Mouse (Mus musculus) liver, embryonic 16.5 days (tissue): ENCODE measurements around the gene Stambpl1. TPM values are rescaled to one million over a fixed set of nuclear protein-coding genes. Genes with fewer than 3 reads are reported as not detected.

ENCODE experiments used
- ATAC-seq: fragments of 200-750 bp; cut with Nextera tagmentation; 2 replicates; pipeline ENCODE4 v1.8.0; 2017; ENCODE audit warnings: low read depth, mild to moderate bottlenecking, moderate number of reproducible peaks, moderate library complexity
- H3K27ac ChIP-seq: fragments of 300-500 bp; sonication (generic); 2 replicates; pipeline ENCODE4 v1.5.1; 2014; ENCODE audit warnings: mild to moderate bottlenecking, low read length
- H3K27me3 ChIP-seq: fragments of 300-500 bp; sonication (generic); 2 replicates; pipeline ENCODE4 v1.6.1; 2014; ENCODE audit warnings: low read depth, low read length, mixed read lengths; ENCODE audit not compliant: control insufficient read depth, insufficient read depth
- H3K36me3 ChIP-seq: fragments of 300-500 bp; sonication (generic); 2 replicates; pipeline ENCODE4 v1.6.1; 2014; ENCODE audit warnings: mild to moderate bottlenecking; ENCODE audit not compliant: control insufficient read depth, insufficient read depth
- H3K4me1 ChIP-seq: fragments of 300-500 bp; sonication (generic); 2 replicates; pipeline ENCODE4 v1.6.1; 2014; ENCODE audit warnings: low read depth, low read length, mixed read lengths; ENCODE audit not compliant: control insufficient read depth
- H3K4me2 ChIP-seq: fragments of 300-500 bp; sonication (generic); 2 replicates; pipeline ENCODE4 v1.6.1; 2014; ENCODE audit warnings: low read depth, low read length, mixed read lengths
- H3K4me3 ChIP-seq: fragments of 300-500 bp; sonication (generic); 2 replicates; pipeline ENCODE4 v1.5.1; 2014; ENCODE audit warnings: low read depth, mild to moderate bottlenecking, low read length
- H3K9ac ChIP-seq: fragments of 300-500 bp; sonication (generic); 2 replicates; pipeline ENCODE4 v1.6.1; 2014; ENCODE audit warnings: low read depth, low read length
- H3K9me3 ChIP-seq: fragments of 300-500 bp; sonication (generic); replicated peaks from 2 replicates; pipeline ENCODE4 v1.6.1; 2016; ENCODE audit warnings: low read length; ENCODE audit not compliant: control insufficient read depth
- WGBS: fragments of 180-500 bp; shearing (Covaris S2); extraction: QIAGEN DNeasy Blood & Tissue Kit; methylation state at CpG from one replicate; pipeline ENCODE4 v1.1.7; 2014; ENCODE audit not compliant: insufficient replicate concordance; 5-methylcytosine and 5-hydroxymethylcytosine counted together
- polyA plus RNA-seq: library from polyadenylated mRNA; unstranded; fragments of >200 nt; fragmentation: Nextera tagmentation; extraction: Ambion mirVana; gene quantifications from 2 replicates; pipeline ENCODE4 v1.2.1, GENCODE M21; 2015

Stambpl1 gene
- polyA plus RNA-seq, 1 experiment from 2014 or later, result 6.2 TPM

DNA sequence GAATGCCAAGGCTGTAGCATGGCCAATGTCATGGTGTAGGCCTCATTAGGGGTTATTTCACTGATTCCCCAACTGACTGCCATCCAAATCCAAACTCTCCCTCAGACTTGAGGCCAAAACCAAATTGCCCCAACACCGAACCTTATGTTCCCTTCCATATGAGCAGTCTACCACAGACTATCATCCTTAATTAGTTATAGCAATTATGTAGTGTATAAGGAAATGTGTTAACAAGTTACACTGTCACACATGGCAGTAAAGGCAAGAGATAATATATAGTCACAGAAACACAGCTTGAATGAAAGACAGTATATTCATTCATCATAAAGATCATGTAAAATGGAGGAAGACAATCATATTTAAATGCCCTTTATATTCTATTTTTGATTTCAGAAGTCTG lies 81.0 kb downstream of the Stambpl1 start:
- no peak overlapping the region for H3K4me3 ChIP-seq
- 78% methylated on average over 1 of the region's 1 CpGs for WGBS
- H3K4me2 ChIP-seq, result no peak overlapping the region
- no peaks in the 10 kb centered on the region for H3K36me3 ChIP-seq
- H3K9ac ChIP-seq, result no peak overlapping the region
- H3K9me3 ChIP-seq, result no peaks in the 10 kb centered on the region
- no peak for ATAC-seq
- no peak overlapping the region for H3K27ac ChIP-seq
- no peaks in the 10 kb centered on the region for H3K27me3 ChIP-seq
- H3K4me1 ChIP-seq, result no peaks in the 10 kb centered on the region

DNA sequence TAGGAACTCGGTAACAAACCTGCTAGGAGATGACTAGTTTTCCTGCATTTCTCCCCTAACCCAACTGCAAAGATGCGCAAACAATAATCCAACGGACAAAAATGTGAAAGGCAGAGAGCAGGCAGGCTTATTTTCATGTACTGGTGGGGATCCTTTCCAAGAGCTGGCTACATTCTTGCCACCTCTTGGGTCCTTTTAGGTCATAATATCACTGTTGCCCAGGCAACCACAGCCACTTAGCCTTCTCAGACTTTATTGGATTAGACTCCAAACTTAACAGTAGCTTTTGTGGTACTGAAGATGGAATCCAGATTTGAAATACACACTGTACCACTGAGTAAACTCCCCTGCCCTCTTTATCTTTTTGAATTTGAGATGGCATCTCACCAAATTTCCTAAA lies 86.0 kb downstream of the Stambpl1 start:
- Histone ChIP-seq H3K4me2 (no peak overlapping the region), H3K4me3 (no peak overlapping the region), H3K27me3 (no peaks in the 10 kb centered on the region), H3K36me3 (no peaks in the 10 kb centered on the region), H3K9ac (no peak overlapping the region), H3K27ac (no peak overlapping the region), H3K9me3 (no peaks in the 10 kb centered on the region), H3K4me1 (no peaks in the 10 kb centered on the region)
- WGBS, result 63% methylated on average over 3 of the region's 3 CpGs
- ATAC-seq, result no peak

DNA sequence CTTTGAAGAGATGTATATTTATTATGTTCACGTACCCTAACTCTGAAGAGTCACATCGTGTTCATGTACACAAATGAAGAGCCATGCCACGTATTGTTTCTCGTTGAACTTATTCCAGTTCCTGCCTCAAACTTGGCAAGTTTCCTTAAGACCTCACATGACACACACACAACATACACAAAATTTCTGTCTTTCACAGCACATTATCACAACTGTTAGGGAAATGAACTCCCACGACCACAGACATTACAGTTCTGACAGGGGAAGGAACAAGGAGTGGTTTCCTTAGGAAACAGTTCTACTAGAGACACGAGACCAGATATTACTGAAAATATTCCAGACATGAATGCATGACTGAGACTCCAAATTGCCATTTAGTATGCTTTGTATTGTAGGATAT lies 91.6 kb downstream of the Stambpl1 start:
- no peak for ATAC-seq
- Histone ChIP-seq H3K9ac (no peak overlapping the region), H3K27ac (no peak overlapping the region), H3K27me3 (no peaks in the 10 kb centered on the region), H3K36me3 (no peaks in the 10 kb centered on the region), H3K4me2 (no peak overlapping the region), H3K4me3 (no peak overlapping the region), H3K9me3 (no peaks in the 10 kb centered on the region), H3K4me1 (no peaks in the 10 kb centered on the region)
- 38% methylated on average over 6 of the region's 6 CpGs for WGBS

DNA sequence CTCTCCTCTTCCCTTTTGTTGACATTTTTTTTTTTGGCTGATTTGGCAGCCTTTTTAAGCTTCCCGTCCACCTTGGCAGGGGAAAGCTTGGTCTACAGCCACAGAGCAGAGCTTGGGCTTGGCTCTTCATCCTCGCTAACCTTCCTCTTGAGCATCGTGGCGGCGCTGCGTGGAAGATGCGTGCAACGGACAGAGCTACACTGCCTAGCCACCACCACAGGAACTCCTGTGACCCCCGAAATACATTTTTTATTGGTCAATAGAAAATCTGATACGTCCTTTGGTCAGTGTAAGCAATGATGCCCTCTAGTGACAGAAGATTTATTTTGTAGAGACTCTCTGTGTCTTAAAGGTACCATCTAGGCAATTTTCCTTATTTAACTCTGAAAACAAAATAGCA lies 92.4 kb downstream of the Stambpl1 start:
- ATAC-seq, result no peak
- Histone ChIP-seq H3K9ac (no peak overlapping the region), H3K4me2 (no peak overlapping the region), H3K27ac (no peak overlapping the region), H3K9me3 (no peaks in the 10 kb centered on the region), H3K36me3 (no peaks in the 10 kb centered on the region), H3K4me3 (no peak overlapping the region), H3K4me1 (no peaks in the 10 kb centered on the region), H3K27me3 (no peaks in the 10 kb centered on the region)
- WGBS, result 32% methylated on average over 10 of the region's 10 CpGs

DNA sequence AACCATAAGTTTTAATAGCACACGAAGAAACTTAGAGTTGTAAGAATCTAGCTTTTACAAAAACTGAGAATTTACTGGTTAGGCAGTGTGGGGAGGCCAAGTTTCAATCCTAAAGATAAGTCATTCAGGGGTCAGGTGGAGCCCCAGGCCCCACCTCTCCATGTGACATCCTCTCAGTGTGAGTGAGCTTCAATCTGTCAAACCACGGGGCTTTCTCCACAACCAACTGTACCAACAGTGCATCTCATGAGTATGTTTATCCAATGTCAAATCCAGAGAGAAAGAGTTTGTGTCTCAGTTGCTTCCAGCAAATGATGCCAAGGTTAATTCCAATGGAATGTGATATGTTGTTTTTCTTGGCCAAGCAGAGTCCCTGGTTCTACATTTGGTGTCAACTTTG lies 92.8 kb downstream of the Stambpl1 start:
- no peak overlapping the region for H3K27ac ChIP-seq
- H3K9ac ChIP-seq, result no peak overlapping the region
- H3K4me2 ChIP-seq, result no peak overlapping the region
- ATAC-seq, result no peak
- H3K27me3 ChIP-seq, result no peaks in the 10 kb centered on the region
- 31% methylated on average over 2 of the region's 2 CpGs for WGBS
- no peaks in the 10 kb centered on the region for H3K4me1 ChIP-seq
- no peak overlapping the region for H3K4me3 ChIP-seq
- no peaks in the 10 kb centered on the region for H3K9me3 ChIP-seq
- H3K36me3 ChIP-seq, result no peaks in the 10 kb centered on the region

DNA sequence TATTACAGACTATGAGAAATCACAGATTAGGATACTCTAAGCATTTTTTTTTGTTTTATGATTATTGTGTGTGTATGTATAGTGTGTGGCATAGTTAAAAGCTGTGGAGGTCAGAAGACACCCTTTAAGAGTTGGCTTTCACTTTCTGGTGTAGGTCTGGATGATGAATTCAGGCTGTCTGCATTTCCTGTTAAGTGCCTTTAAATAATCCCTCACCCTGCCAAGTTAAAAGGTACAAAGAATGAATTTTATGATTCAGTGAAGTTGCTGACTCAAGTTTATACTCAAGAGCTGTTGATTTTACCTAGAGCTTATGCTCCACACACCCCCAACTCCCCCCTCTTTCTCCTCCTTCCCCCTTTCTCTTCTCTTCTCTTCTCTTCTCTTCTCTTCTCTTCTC lies 95.2 kb downstream of the Stambpl1 start:
- Histone ChIP-seq H3K36me3 (no peaks in the 10 kb centered on the region), H3K9me3 (no peaks in the 10 kb centered on the region), H3K27ac (no peak overlapping the region), H3K4me1 (no peaks in the 10 kb centered on the region; the same call in 1 of the 2 replicates), H3K4me2 (no peak overlapping the region), H3K4me3 (no peak overlapping the region), H3K27me3 (no peaks in the 10 kb centered on the region), H3K9ac (no peak overlapping the region)
- no peak for ATAC-seq

DNA sequence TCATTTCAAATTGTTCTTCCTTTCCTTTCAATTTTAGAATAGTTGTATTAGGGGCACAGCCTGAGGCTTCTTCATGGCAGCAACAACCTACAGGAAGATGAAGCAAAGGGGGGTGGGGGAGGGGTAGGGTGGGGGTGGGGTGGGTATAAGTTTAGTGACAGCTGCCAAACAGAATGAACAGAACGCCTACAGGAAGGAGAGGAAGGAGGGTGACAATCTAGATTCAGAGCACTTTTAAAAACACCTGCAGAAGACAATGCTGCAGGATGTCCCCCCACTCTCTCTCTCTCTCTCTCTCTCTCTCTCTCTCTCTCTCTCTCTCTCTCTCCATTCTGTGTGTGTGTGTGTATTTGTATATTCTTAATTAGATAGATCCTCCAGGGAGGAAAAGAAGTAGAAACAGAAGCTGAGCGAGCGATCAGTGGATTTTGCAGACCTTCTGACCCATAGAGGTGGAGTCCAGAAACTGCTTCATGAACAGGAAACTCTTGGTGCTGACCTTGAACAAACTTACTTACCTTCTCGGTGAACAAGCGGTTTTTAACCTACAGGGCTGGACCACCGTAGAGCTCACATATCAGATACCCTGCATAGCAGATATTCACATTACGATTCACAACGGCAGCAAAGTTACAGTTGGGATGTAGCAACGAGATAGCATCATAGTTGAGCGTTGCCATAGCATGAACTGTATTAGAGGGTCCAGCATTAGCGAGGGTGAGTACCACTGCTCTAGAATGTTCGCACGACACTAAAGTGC lies 95.8 kb downstream of the Stambpl1 start:
- Histone ChIP-seq H3K27ac (no peak overlapping the region), H3K9me3 (no peaks in the 10 kb centered on the region), H3K4me1 (no peaks in the 10 kb centered on the region; the same call in 1 of the 2 replicates), H3K4me2 (no peak overlapping the region), H3K27me3 (no peaks in the 10 kb centered on the region), H3K4me3 (no peak overlapping the region), H3K36me3 (no peaks in the 10 kb centered on the region), H3K9ac (no peak overlapping the region)
- WGBS, result 36% methylated on average over 13 of the region's 13 CpGs
- no peak for ATAC-seq

DNA sequence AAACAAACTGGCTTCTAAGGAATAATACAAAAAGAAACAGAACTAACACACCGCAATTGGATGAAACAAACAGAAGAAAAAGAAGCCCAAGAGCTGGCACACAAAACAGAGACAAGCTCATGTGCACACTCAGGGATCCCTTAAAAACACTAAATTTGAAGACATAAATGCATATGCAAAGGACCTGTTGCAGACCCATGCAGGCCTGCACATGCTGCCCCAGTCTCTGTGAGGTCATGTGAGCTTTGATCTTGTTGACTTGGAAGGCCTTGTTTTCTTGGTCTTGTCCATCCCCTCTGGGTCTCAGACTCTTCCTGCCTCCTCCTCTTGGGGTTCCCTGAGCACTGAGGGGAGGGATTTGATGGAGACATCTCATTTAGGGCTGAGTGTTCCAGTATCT lies 96.7 kb downstream of the Stambpl1 start:
- WGBS, result 70% methylated on average over 1 of the region's 1 CpGs
- H3K36me3 ChIP-seq, result no peaks in the 10 kb centered on the region
- no peaks in the 10 kb centered on the region for H3K27me3 ChIP-seq
- H3K4me2 ChIP-seq, result no peak overlapping the region
- H3K9ac ChIP-seq, result no peak overlapping the region
- ATAC-seq, result no peak
- no peaks in the 10 kb centered on the region for H3K9me3 ChIP-seq
- H3K27ac ChIP-seq, result no peak overlapping the region
- H3K4me3 ChIP-seq, result no peak overlapping the region
- no peaks in the 10 kb centered on the region; the same call in 1 of the 2 replicates for H3K4me1 ChIP-seq
